Mouse (Mus musculus): ENCODE measurements around the gene Gtf2a1l. TPM values are rescaled to one million over a fixed set of nuclear protein-coding genes. Genes with fewer than 3 reads are reported as not detected.

The Gtf2a1l gene
- polyA plus RNA-seq, 1 experiment from 2014 or later, result 0.31 TPM

Other genes starting within 250 kb of the Gtf2a1l start
- gene Foxn2, start 227.9 kb upstream of the Gtf2a1l start, polyA plus RNA-seq (2014; fragmentation: Nextera tagmentation; extraction: Ambion mirVana), result 8.1 and 8.3 TPM in 2 replicates
- gene Ppp1r21, start 138.5 kb upstream of the Gtf2a1l start, polyA plus RNA-seq (2014; fragmentation: Nextera tagmentation; extraction: Ambion mirVana), result 25.6 and 29.3 TPM in 2 replicates
- 2.8 and 4.0 TPM in 2 replicates for gene Ston1, start 71.0 kb upstream of the Gtf2a1l start, polyA plus RNA-seq (2014; fragmentation: Nextera tagmentation; extraction: Ambion mirVana)
- gene Lhcgr, start 123.3 kb downstream of the Gtf2a1l start, polyA plus RNA-seq (2014; fragmentation: Nextera tagmentation; extraction: Ambion mirVana), result 0.91 and 0.99 TPM in 2 replicates